Mouse (Mus musculus) urinary bladder, postnatal 14 days (tissue): ENCODE measurements around the gene Lrrc71.

Source experiments
- DNase-seq: peaks from one replicate; pipeline ENCODE4 v3.0.0; 2021; ENCODE audit warnings: low spot score

Gene Lrrc71

DNA sequence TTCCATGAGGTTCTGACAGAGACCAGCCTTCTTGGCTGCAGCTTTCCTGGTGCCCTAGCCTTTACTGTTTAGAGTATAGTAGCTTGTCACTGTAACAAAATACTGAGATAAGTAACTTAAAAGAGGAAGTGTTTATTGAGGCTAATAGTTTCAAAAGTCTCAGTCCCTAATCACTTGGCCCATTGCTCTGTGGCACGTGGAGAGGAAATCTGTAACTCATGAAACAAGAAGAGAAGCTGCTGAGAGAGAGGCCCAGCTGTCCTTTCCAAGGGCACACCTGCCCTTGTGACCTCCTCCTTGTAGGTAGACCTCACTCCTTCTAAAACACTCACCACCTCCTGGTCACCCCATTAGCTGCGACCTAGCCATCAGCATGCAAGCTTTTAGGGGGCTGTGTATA is 29.9 kb downstream of the Lrrc71 start:
- no peak for DNase-seq
